Mouse (Mus musculus) bone marrow macrophage, adult 2 months (primary cell): Measurements from ENCODE around the gene Ascc3.

Experiments used
- CTCF ChIP-seq: IDR thresholded peaks from 2 replicates; pipeline ENCODE4 v1.5.1; 2012; ENCODE audit warnings: low read depth, mild to moderate bottlenecking, low read length, moderate library complexity
- POLR2A ChIP-seq: IDR thresholded peaks from 2 replicates; pipeline ENCODE4 v1.6.1; 2012; ENCODE audit warnings: mild to moderate bottlenecking, low read depth, low read length, borderline replicate concordance

DNA sequence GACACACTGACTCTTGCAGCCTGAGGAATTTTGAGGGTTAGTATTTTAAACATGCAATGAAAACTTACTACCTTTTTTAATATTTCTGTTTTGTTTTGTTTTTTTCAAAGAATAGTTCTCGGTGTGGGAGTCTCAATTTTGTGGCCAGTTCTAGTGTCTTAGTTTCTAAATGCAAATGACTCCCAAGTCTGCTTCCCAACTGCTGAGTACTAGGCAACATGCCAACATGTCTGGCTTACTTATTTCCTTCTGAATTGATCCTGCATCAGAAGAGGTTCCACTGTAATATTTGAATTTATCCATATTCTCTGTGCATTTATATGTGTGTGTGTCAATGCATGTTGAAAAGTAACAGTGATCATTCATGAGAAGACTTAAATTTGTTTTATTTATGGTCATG is 119.3 kb downstream of the Ascc3 start:
- TF ChIP-seq CTCF = no peak
- no peak for TF ChIP-seq POLR2A
